12 mouse cellular contexts compared by ENCODE assay signal in genomic region chr5:139408511-139408910, GRCm38 (mm10). TPM values are rescaled to one million over a fixed set of nuclear protein-coding genes. Genes with fewer than 3 reads are reported as not detected.
DNase-seq lines count a peak whose midpoint lies in the region; ATAC-seq lines count a peak whose summit lies in the region.
"Had no signal": no experiment of that assay in that cellular context is flagged by ENCODE, and none has a peak within 500 bp of the region (broad histone marks: within the 10 kb centered on the region; RNA-seq: fewer than 3 reads in every experiment).

No protein-coding gene starts in this region.

- H3K4me2 ChIP-seq in heart, embryonic 16.5 days (ENCODE audit: low read depth, low read length), result no peak overlapping the region
- H3K4me2 ChIP-seq in lung, embryonic 16.5 days (ENCODE audit: low read depth, low read length), result no peak overlapping the region

- H3K36me3 ChIP-seq in heart, embryonic 16.5 days (ENCODE audit: control insufficient read depth, insufficient read depth), result no peaks in the 10 kb centered on the region
- H3K36me3 ChIP-seq in heart, embryonic 10.5 days, result no peaks in the 10 kb centered on the region
- no peaks in the 10 kb centered on the region for H3K36me3 ChIP-seq in lung, embryonic 16.5 days (ENCODE audit: control insufficient read depth, insufficient read depth, low read length)
- H3K36me3 ChIP-seq: midbrain, embryonic 10.5 days had no signal

- no peaks in the 10 kb centered on the region for H3K9me3 ChIP-seq in heart, embryonic 16.5 days (replicated peaks; ENCODE audit: control insufficient read depth, low read length)
- H3K9me3 ChIP-seq in heart, embryonic 10.5 days, result no peaks in the 10 kb centered on the region
- no peaks in the 10 kb centered on the region for H3K9me3 ChIP-seq in lung, embryonic 16.5 days (ENCODE audit: control insufficient read depth, low read length)
- H3K9me3 ChIP-seq: midbrain, embryonic 10.5 days had no signal

- H3K4me1 ChIP-seq in heart, embryonic 16.5 days (ENCODE audit: control insufficient read depth, insufficient read depth, low read length), result peaks cover 15% of the 10 kb centered on the region
- peaks cover 63% of the 10 kb centered on the region for H3K4me1 ChIP-seq in heart, embryonic 10.5 days
- no peaks in the 10 kb centered on the region; the same call in 1 of the 2 replicates for H3K4me1 ChIP-seq in lung, embryonic 16.5 days (replicated peaks; ENCODE audit: control insufficient read depth, insufficient read depth, low read length)

- H3K4me3 ChIP-seq in heart, embryonic 16.5 days (ENCODE audit: low read length), result no peak overlapping the region
- no peak overlapping the region for H3K4me3 ChIP-seq in heart, embryonic 10.5 days
- H3K4me3 ChIP-seq in lung, embryonic 16.5 days (ENCODE audit: low read length), result no peak overlapping the region
- H3K4me3 ChIP-seq: midbrain, embryonic 10.5 days had no signal

- intact Hi-C loops in gastrocnemius, postnatal 36 days (cut with DNase I), result loop anchor here (5.0 kb wide), 1 partner anchor 74 kb away; the partner anchor contains the start of gene Zfand2a

- no peaks in the 10 kb centered on the region for H3K27me3 ChIP-seq in heart, embryonic 16.5 days (ENCODE audit: control insufficient read depth, insufficient read depth, low read length)
- H3K27me3 ChIP-seq in heart, embryonic 10.5 days (ENCODE audit: insufficient read depth, poor library complexity, severe bottlenecking), result peaks cover 51% of the 10 kb centered on the region
- H3K27me3 ChIP-seq in lung, embryonic 16.5 days (ENCODE audit: control insufficient read depth, insufficient read depth, low read depth, low read length), result no peaks in the 10 kb centered on the region

- no peak overlapping the region for H3K9ac ChIP-seq in heart, embryonic 16.5 days (ENCODE audit: low read length)
- H3K9ac ChIP-seq in lung, embryonic 16.5 days (ENCODE audit: low read length), result no peak overlapping the region

- no peak for DNase-seq in heart, embryonic 10.5 days (ENCODE audit: low spot score)
- no peak for DNase-seq in lung, postnatal 25 days (ENCODE audit: low spot score)
- no peak for DNase-seq in frontal cortex, postnatal 25 days (ENCODE audit: low spot score in 2 of 2)
- no peak for DNase-seq in gastrocnemius, postnatal 36 days
- DNase-seq: adrenal gland, postnatal 14 days had no signal

- peak overlapping the region; percentile 58 for H3K27ac ChIP-seq in heart, embryonic 16.5 days (ENCODE audit: low read length)
- no peak overlapping the region for H3K27ac ChIP-seq in heart, embryonic 10.5 days
- no peak overlapping the region for H3K27ac ChIP-seq in lung, embryonic 16.5 days (ENCODE audit: low read length)

- no peak for ATAC-seq in heart, embryonic 16.5 days (replicated peaks; ENCODE audit: extremely low read depth, insufficient read depth, low FRiP score)
- ATAC-seq in lung, embryonic 16.5 days (ENCODE audit: low read depth), result 0 out of 2 replicates have a peak, but pooled peaks have one; percentile 7
- peak; percentile 68 to 69 for ATAC-seq in hematopoietic stem cell, adult 5-6 weeks (replicated peaks in 1 of 2; ENCODE audit: insufficient read depth in 1 of 2, low FRiP score in 2 of 2, low TSS enrichment in 1 of 2, low read depth in 1 of 2, poor library complexity in 2 of 2, severe bottlenecking in 2 of 2)
- peak; percentile 66 for ATAC-seq in monocyte, adult 5-6 weeks (replicated peaks; ENCODE audit: insufficient number of reproducible peaks, low FRiP score, low TSS enrichment, poor library complexity, severe bottlenecking)

- 72% methylated on average over 7 of the region's 7 CpGs for WGBS in heart, embryonic 16.5 days
- WGBS in heart, embryonic 10.5 days, result 74% methylated on average over 7 of the region's 7 CpGs
- WGBS in lung, embryonic 16.5 days, result 71% methylated on average over 7 of the region's 7 CpGs

RNA-seq across cellular contexts. Expression of gene C130050O18Rik, which starts 3.4 kb away (rescaled TPM):
- polyA plus RNA-seq in heart, embryonic 16.5 days (2015; fragmentation: Nextera tagmentation; extraction: Ambion mirVana), result 0.43 and 0.66 TPM in 2 replicates
- 0.28 and 0.45 TPM in 2 replicates for polyA plus RNA-seq in heart, embryonic 10.5 days (2016; fragmentation: Nextera tagmentation; extraction: Ambion mirVana)
- polyA plus RNA-seq in lung, embryonic 16.5 days (2015; fragmentation: Nextera tagmentation; extraction: Ambion mirVana), result 1.3 and 1.7 TPM in 2 replicates
- total RNA-seq in hematopoietic stem cell, adult 5-6 weeks (2017), result 2.1 and 3.3 TPM in 2 replicates
- total RNA-seq in monocyte, adult 5-6 weeks (2017), result 28.4 to 51.7 TPM (median 32.7 TPM) in 3 replicates
- under 1 TPM; 0.13 to 0.35 TPM for total RNA-seq in gastrocnemius, postnatal 36 days (2021)

RNA-seq across cellular contexts. Expression of gene Gper1, which starts 14.4 kb away (rescaled TPM):
- polyA plus RNA-seq in heart, embryonic 16.5 days (2015; fragmentation: Nextera tagmentation; extraction: Ambion mirVana), result 3.0 and 4.0 TPM in 2 replicates
- 0.26 and 0.36 TPM in 2 replicates for polyA plus RNA-seq in heart, embryonic 10.5 days (2016; fragmentation: Nextera tagmentation; extraction: Ambion mirVana)
- polyA plus RNA-seq in lung, embryonic 16.5 days (2015; fragmentation: Nextera tagmentation; extraction: Ambion mirVana), result 7.4 and 7.6 TPM in 2 replicates
- total RNA-seq in hematopoietic stem cell, adult 5-6 weeks (2017), result 0.44 TPM in 1 of 2 replicates, not detected in the other
- 0.53 to 1.3 TPM in 2 of 3 replicates, not detected in the other for total RNA-seq in monocyte, adult 5-6 weeks (2017)
- total RNA-seq in gastrocnemius, postnatal 36 days (2021), result 1 to 10 TPM; 1.1 to 1.2 TPM

RNA-seq across cellular contexts. Expression of gene Gpr146, which starts 31.0 kb away (rescaled TPM):
- polyA plus RNA-seq in heart, embryonic 16.5 days (2015; fragmentation: Nextera tagmentation; extraction: Ambion mirVana), result 17.1 and 17.2 TPM in 2 replicates
- 5.6 and 5.7 TPM in 2 replicates for polyA plus RNA-seq in heart, embryonic 10.5 days (2016; fragmentation: Nextera tagmentation; extraction: Ambion mirVana)
- 6.6 and 8.6 TPM in 2 replicates for polyA plus RNA-seq in lung, embryonic 16.5 days (2015; fragmentation: Nextera tagmentation; extraction: Ambion mirVana)
- 11.2 and 11.8 TPM in 2 replicates for total RNA-seq in hematopoietic stem cell, adult 5-6 weeks (2017)
- 6.9 to 10.8 TPM (median 9.8 TPM) in 3 replicates for total RNA-seq in monocyte, adult 5-6 weeks (2017)
- 10 to 100 TPM; 25.3 to 30.4 TPM for total RNA-seq in gastrocnemius, postnatal 36 days (2021)

RNA-seq across cellular contexts. Expression of gene 3110082I17Rik, which starts 51.8 kb away (rescaled TPM):
- 17.2 and 20.1 TPM in 2 replicates for polyA plus RNA-seq in heart, embryonic 16.5 days (2015; fragmentation: Nextera tagmentation; extraction: Ambion mirVana)
- 29.2 and 40.9 TPM in 2 replicates for polyA plus RNA-seq in heart, embryonic 10.5 days (2016; fragmentation: Nextera tagmentation; extraction: Ambion mirVana)
- 35.6 and 38.6 TPM in 2 replicates for polyA plus RNA-seq in lung, embryonic 16.5 days (2015; fragmentation: Nextera tagmentation; extraction: Ambion mirVana)
- 39.3 and 39.9 TPM in 2 replicates for total RNA-seq in hematopoietic stem cell, adult 5-6 weeks (2017)
- total RNA-seq in monocyte, adult 5-6 weeks (2017), result 16.2 to 45.2 TPM (median 35.8 TPM) in 3 replicates
- total RNA-seq in gastrocnemius, postnatal 36 days (2021), result 1 to 10 TPM; 6.1 to 9.2 TPM

RNA-seq across cellular contexts. Expression of gene Cyp2w1, which starts 56.1 kb away (rescaled TPM):
- not detected in 2 replicates for polyA plus RNA-seq in heart, embryonic 16.5 days (2015; fragmentation: Nextera tagmentation; extraction: Ambion mirVana)
- not detected in 2 replicates for polyA plus RNA-seq in heart, embryonic 10.5 days (2016; fragmentation: Nextera tagmentation; extraction: Ambion mirVana)
- polyA plus RNA-seq in lung, embryonic 16.5 days (2015; fragmentation: Nextera tagmentation; extraction: Ambion mirVana), result 0.18 and 0.33 TPM in 2 replicates
- not detected in 2 replicates for total RNA-seq in hematopoietic stem cell, adult 5-6 weeks (2017)
- total RNA-seq in monocyte, adult 5-6 weeks (2017), result not detected in 3 replicates
- total RNA-seq in gastrocnemius, postnatal 36 days (2021), result not detected
- total RNA-seq: adrenal gland, postnatal 14 days; ES-E14; gastrocnemius, adult 8-10 months had no signal
- polyA plus RNA-seq: midbrain, embryonic 10.5 days had no signal
